Mouse (Mus musculus) midbrain, embryonic 10.5 days (tissue): ENCODE results near the gene Znhit3. TPM values are rescaled to one million over a fixed set of nuclear protein-coding genes. Genes with fewer than 3 reads are reported as not detected.

Experiments used
- DNase-seq: peaks from one replicate; pipeline ENCODE4 v3.0.0-alpha.2; 2017; ENCODE audit warnings: low spot score
- H3K27ac ChIP-seq: fragments of 300-500 bp; sonication (generic); replicated peaks from 2 replicates; pipeline ENCODE4 v1.5.1; 2016; ENCODE audit warnings: mild to moderate bottlenecking
- H3K27me3 ChIP-seq: fragments of 300-500 bp; sonication (generic); 2 replicates; pipeline ENCODE4 v1.6.1; 2016; ENCODE audit warnings: low read depth, mild to moderate bottlenecking; ENCODE audit not compliant: poor library complexity, severe bottlenecking
- H3K36me3 ChIP-seq: fragments of 300-500 bp; sonication (generic); 2 replicates; pipeline ENCODE4 v1.6.1; 2016; ENCODE audit warnings: mild to moderate bottlenecking, moderate library complexity
- H3K4me1 ChIP-seq: fragments of 300-500 bp; sonication (generic); 2 replicates; pipeline ENCODE4 v1.6.1; 2016
- H3K4me3 ChIP-seq: fragments of 300-500 bp; sonication (generic); 2 replicates; pipeline ENCODE4 v1.5.1; 2016; ENCODE audit warnings: mild to moderate bottlenecking, moderate library complexity
- H3K9me3 ChIP-seq: fragments of 300-500 bp; sonication (generic); replicated peaks from 2 replicates; pipeline ENCODE4 v1.6.1; 2016; ENCODE audit warnings: mild to moderate bottlenecking
- WGBS: fragments of 180-500 bp; shearing (Covaris S2); methylation state at CpG from one replicate; pipeline ENCODE4 v1.1.7; 2016; 5-methylcytosine and 5-hydroxymethylcytosine counted together
- polyA plus RNA-seq: library from polyadenylated mRNA; unstranded; fragments of >200 nt; fragmentation: Nextera tagmentation; extraction: Ambion mirVana; gene quantifications from 2 replicates; pipeline ENCODE4 v1.2.1, GENCODE M21; 2016

Znhit3 gene
- polyA plus RNA-seq, result 80.5 and 91.7 TPM in 2 replicates

DNA sequence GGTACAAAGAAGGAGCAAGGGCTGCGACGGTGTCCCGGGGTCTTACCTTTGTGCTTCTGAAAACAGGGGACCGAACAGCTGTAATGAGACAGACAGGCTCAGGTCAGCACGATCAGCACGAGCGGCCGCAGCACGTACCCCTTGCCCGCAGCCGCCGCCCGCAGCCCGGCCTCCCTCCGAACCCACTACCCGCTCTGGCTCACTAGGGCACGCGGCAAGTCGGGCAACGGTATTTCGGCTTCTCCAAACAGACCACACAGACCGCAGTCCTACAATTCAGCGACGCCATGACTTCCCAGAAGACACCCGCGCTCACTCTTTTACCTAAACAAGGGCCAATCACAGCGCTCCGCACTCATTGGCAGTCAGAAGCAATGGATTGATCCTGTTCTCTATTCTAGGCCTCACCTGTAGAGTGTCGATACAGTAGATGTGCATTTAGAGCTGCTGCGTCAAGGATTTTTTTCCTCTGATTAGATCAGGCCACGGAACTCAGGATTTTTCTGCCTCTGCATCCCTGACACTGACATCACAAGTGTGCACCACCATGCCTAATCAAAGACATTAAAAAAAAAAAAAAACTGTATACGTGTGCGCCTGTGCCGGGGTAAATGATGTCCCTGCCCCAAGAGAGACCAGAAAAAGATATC lies at the start of gene Znhit3:
TSS of gene Znhit3 (minus strand) at position 314 of the 650 bp plus-strand sequence.
- peaks cover 24% of the 10 kb centered on the region for H3K4me1 ChIP-seq
- no peaks in the 10 kb centered on the region for H3K27me3 ChIP-seq
- peak within 1 kb of the TSS; percentile 72 for H3K4me3 ChIP-seq
- WGBS, result 4% methylated on average over 34 of the region's 34 CpGs
- peaks cover 35% of the 10 kb centered on the region for H3K36me3 ChIP-seq
- no peaks in the 10 kb centered on the region for H3K9me3 ChIP-seq
- H3K27ac ChIP-seq, result peak within 1 kb of the TSS; percentile 86
- DNase-seq, result peak; percentile 80

DNA sequence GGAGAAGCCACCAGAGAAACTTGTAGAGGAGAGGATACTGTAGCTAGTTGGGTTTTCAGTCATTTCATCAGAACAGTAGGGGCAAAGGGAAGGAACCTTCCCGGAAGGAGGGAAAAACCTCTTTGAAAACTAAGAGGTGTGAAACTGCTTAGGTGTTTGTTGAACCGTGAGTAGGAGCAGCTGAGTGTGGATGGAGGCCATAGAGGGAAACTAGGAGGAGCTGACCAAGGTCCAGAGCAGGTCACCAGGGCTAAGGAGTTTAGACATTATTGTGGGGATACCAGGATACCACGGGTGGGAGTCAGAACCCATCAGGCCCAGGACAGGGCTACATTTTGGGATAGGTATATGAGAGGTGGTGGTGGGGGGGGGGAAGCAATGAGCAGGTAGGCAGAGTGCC lies 47.4 kb upstream of the Znhit3 start:
- Histone ChIP-seq H3K4me3 (no peak overlapping the region), H3K9me3 (no peaks in the 10 kb centered on the region), H3K36me3 (no peaks in the 10 kb centered on the region), H3K27me3 (peaks cover 20% of the 10 kb centered on the region), H3K4me1 (peaks cover 50% of the 10 kb centered on the region), H3K27ac (no peak overlapping the region)
- no peak for DNase-seq
- WGBS, result 87% methylated on average over 3 of the region's 3 CpGs

DNA sequence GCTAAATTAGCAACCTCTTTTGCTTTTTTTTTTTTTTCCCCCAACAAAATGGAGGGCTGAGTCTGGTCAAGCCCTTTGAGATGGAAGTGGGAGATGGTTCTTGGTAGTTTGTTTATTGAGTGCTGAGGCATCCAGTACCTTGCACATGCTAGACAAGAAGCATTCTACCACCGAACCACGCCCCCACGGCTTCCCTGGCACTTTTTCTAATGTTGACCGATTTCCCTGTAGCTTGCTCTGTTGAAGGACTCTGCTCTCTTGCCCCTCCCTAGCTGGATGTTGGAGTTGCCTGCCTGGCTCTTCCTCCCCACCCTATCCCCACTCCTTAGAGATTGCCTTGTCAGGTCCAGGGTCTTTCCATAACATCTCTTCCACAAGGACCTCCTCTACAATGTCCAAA lies 46.4 kb upstream of the Znhit3 start:
- WGBS, result 92% methylated on average over 4 of the region's 4 CpGs
- no peak for DNase-seq
- Histone ChIP-seq H3K27ac (no peak overlapping the region), H3K36me3 (no peaks in the 10 kb centered on the region), H3K4me3 (no peak overlapping the region), H3K9me3 (no peaks in the 10 kb centered on the region), H3K4me1 (peaks cover 50% of the 10 kb centered on the region), H3K27me3 (peaks cover 30% of the 10 kb centered on the region)

DNA sequence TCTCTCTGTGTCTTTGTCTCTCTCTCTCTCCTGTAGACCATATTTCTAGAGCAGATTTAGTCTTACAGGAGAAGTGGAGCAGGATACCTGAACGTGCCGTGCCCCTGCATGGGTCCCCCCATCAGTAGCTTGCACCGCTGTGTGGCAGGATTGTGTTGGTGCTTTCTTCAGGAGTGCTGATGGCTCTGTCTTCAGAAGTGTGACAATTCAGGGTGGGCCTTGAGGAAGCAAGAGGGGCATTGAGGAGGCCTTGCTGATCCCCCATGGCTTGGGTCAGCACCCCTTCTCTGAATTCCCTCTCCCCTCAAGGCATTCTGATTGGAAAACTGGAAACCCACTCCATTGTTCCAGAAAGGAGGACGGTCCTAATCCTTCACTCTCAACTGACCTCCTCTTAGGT lies 45.4 kb upstream of the Znhit3 start:
- no peaks in the 10 kb centered on the region for H3K36me3 ChIP-seq
- H3K27ac ChIP-seq, result no peak overlapping the region
- no peak for DNase-seq
- 81% methylated on average over 4 of the region's 4 CpGs for WGBS
- H3K4me1 ChIP-seq, result peaks cover 50% of the 10 kb centered on the region
- no peak overlapping the region for H3K4me3 ChIP-seq
- no peaks in the 10 kb centered on the region for H3K9me3 ChIP-seq
- peaks cover 40% of the 10 kb centered on the region for H3K27me3 ChIP-seq

DNA sequence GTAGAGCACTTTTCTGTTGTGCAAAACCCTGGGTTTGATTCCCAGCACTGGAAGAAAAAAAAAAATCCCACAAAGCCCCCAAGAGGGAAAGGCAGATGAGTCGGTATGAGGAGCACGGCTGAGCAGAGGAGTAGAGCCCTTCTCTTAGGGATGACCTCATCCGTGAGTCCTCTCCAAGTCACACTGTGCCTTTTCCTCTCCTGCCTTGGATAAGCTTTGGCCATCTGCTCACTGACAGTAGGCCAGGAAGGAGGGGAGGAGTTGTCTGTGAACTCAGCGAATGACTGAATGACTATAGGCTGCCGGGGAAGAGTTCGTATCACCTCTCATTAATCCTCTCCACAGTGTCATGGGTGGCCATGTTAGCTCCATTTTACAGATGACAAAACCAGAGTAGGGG lies 44.6 kb upstream of the Znhit3 start:
- Histone ChIP-seq H3K27ac (peak overlapping the region; percentile 79; the same call in 1 of the 2 replicates), H3K36me3 (no peaks in the 10 kb centered on the region), H3K4me3 (no peak overlapping the region), H3K27me3 (peaks cover 48% of the 10 kb centered on the region), H3K4me1 (peaks cover 50% of the 10 kb centered on the region), H3K9me3 (no peaks in the 10 kb centered on the region)
- no peak for DNase-seq
- WGBS, result 62% methylated on average over 6 of the region's 6 CpGs

DNA sequence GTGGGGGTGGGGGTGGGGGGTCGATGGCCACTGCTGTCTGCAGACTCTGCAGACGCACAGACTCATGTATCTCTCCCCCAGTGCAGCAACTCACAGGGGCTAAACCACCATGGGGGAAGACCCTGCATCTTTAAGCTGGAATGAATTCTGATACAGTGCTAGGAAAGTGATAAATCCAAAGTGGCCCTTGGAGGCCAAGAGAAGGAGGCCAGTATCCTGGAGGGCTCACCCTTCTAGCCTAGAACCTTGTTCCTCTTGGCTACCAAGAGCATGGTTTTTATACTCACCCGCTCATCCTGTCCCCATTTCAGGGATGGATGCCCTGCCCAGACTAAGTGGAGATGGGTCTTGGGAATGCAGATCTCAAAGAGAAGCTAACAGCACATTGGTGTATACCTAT lies 44.1 kb upstream of the Znhit3 start:
- Histone ChIP-seq H3K36me3 (no peaks in the 10 kb centered on the region), H3K27me3 (peaks cover 49% of the 10 kb centered on the region), H3K9me3 (no peaks in the 10 kb centered on the region), H3K4me1 (peaks cover 51% of the 10 kb centered on the region), H3K27ac (peak overlapping the region; percentile 79), H3K4me3 (peak overlapping the region; percentile 29)
- 27% methylated on average over 3 of the region's 3 CpGs for WGBS
- DNase-seq, result no peak

DNA sequence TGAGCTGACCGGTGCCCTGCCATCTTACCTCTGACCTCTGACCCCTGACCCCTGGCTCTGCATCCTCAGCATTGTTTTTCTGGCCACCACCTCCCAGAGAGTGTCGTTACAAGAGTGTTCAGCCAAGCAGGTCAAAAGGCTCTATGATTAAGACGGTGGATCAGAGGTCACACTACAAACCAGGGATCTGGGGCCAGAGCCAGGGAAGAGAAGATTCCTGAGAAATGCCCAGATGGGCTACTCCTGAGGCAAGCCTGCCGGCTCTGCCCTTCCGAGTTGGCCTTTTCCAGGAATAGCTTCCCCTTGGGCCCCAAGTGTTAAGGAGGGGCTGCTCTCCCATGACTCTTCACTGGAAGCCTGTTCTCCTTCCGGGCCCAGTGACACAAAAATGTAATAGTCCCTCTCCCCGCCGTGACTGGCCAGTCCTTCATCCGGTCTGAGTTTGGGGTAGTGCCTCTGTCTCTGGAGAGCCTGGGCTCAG lies 43.6 kb upstream of the Znhit3 start:
- DNase-seq, result peak; percentile 58
- peak overlapping the region; percentile 79 for H3K27ac ChIP-seq
- H3K4me3 ChIP-seq, result peak overlapping the region; percentile 29
- H3K4me1 ChIP-seq, result peaks cover 51% of the 10 kb centered on the region
- H3K9me3 ChIP-seq, result no peaks in the 10 kb centered on the region
- H3K27me3 ChIP-seq, result peaks cover 49% of the 10 kb centered on the region
- no peaks in the 10 kb centered on the region for H3K36me3 ChIP-seq
- 0% methylated on average over 9 of the region's 9 CpGs for WGBS

DNA sequence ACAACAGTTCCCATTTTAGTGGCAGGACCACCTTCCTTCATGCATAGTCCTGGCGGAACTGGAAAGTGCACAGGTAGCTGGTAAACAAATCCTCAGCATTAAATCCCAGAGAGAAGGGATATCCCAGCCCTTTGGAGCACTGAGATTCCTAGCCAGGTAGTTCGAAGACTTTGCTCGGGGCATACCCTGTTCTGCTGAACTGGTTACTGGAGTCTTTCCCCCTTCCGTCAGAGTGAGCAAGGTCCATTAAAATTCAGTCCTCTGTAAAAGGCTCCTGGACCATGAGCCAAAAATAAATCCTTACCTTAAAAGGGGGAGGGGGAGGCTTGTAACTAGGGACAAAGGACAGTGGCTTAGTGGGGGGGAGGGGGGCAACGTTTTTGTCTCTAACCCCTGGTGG lies 43.0 kb upstream of the Znhit3 start:
- no peaks in the 10 kb centered on the region for H3K36me3 ChIP-seq
- peak; percentile 16 for DNase-seq
- no peaks in the 10 kb centered on the region for H3K9me3 ChIP-seq
- WGBS, result 10% methylated on average over 5 of the region's 5 CpGs
- H3K4me1 ChIP-seq, result peaks cover 51% of the 10 kb centered on the region
- H3K27me3 ChIP-seq, result peaks cover 49% of the 10 kb centered on the region
- H3K4me3 ChIP-seq, result no peak overlapping the region
- peak overlapping the region; percentile 79 for H3K27ac ChIP-seq

DNA sequence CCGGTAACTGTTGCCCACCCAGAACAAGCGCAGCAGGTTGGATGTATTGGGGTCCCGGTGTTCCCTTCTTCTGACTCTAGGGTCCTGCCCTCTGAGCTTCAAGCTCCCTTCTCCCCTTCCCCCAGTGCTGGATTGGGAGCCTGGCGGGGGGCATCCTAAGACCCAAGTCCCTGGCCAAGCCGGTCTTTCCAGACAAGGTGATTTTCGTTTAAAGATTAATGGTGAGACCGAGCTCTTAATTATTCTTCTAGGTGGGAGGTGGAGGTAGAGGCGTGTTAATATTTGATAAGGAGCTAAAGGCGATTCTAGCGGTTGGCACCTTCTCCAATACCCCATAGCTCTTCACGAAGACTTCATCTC lies 42.1 kb upstream of the Znhit3 start:
- no peaks in the 10 kb centered on the region for H3K36me3 ChIP-seq
- WGBS, result 2% methylated on average over 11 of the region's 11 CpGs

DNA sequence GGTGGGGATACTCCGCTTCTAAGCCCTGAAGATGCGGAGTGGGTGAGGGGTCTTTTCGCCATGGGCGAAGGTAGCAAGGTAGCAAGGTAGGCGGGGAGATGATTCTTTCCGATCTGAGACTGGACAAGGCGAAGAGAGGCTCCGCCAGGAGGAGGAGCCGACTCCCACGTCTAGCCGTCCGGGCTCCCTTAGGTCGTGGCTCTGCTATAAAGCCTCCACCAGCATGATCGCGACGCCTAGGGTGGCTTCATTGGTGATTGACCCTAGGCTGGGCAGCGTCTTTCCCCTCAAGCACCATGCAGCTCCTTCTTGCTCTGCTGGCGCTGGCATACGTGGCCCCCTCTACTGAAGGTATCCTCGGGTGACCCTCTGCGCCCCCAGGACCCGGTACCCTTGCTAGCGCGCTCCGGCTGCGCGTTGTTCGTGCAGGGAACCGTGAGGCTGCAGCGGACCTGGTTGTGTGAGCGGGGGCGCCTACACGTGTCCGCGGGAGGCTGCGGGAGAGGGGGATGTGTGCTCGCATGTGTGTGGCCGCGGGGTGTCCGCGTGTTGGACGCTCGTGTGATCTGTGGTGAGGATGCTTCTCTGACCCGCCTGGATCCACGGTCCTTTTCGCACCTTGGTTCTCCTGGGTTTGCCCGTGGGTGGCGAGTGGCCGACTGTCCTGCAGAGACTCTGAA lies 41.6 kb upstream of the Znhit3 start, which contains the start of gene Car4:
TSS of gene Car4 (plus strand) at position 196 of the 680 bp plus-strand sequence.
- peak; percentile 51 for DNase-seq
- peak within 1 kb of the TSS; percentile 56 for H3K4me3 ChIP-seq
- no peaks in the 10 kb centered on the region for H3K36me3 ChIP-seq
- peak within 1 kb of the TSS; percentile 63; the same call in 1 of the 2 replicates for H3K27ac ChIP-seq
- under 1% methylated on average over 49 of the region's 49 CpGs for WGBS
- peaks cover 57% of the 10 kb centered on the region for H3K27me3 ChIP-seq
- peaks cover 52% of the 10 kb centered on the region for H3K4me1 ChIP-seq
- no peaks in the 10 kb centered on the region for H3K9me3 ChIP-seq

More for the DNA sequence above, 42.1 kb upstream of the Znhit3 start:
- peaks cover 51% of the 10 kb centered on the region for H3K4me1 ChIP-seq
- H3K4me3 ChIP-seq, result peak overlapping the region; percentile 56
- peak; percentile 27 for DNase-seq
- no peaks in the 10 kb centered on the region for H3K9me3 ChIP-seq
- H3K27ac ChIP-seq, result no peak overlapping the region; the same call in 1 of the 2 replicates
- H3K27me3 ChIP-seq, result peaks cover 53% of the 10 kb centered on the region

DNA sequence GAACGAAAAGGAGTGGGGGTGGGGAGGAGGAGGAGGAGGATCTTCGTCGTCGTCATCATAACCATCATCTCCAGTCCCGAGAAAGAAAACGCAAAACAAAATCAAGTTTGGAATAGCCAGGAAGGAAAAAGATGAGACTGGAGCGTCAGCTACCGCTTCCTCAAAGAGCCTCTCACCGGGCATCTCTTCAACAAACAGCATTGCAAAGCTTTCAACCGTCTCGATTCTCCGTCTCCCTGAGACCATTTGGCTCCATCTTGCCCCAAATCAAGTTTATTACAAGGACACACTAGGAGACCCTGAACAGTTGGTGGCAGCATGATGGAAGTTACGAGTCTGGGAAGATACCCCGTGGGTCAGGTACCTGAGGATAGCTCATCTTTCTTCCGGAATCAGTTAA lies 41.0 kb upstream of the Znhit3 start:
- Histone ChIP-seq H3K36me3 (no peaks in the 10 kb centered on the region), H3K27me3 (peaks cover 57% of the 10 kb centered on the region), H3K4me3 (peak overlapping the region; percentile 56), H3K9me3 (no peaks in the 10 kb centered on the region), H3K4me1 (peaks cover 56% of the 10 kb centered on the region), H3K27ac (no peak overlapping the region)
- DNase-seq, result no peak
- 7% methylated on average over 15 of the region's 15 CpGs for WGBS

DNA sequence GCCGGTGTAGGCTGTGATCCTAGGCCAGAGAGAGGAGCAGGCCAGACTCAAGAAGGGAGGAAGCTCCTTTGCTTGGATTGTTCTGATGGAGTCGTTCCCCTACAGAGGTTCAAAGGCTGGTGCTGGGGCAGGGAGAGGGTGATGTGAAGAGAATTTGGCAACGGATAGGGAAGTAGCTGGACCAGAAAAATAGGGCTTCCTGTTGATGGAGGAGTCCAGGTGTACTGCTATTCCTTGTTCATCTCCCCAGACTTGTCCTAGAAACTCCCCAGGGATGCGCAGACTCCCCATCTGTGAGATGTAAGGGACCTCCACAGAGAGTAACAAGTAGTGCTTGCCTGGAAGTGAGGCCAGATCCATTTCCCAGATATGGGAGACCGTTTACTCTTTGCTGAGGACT lies 40.2 kb upstream of the Znhit3 start:
- no peak for DNase-seq
- Histone ChIP-seq H3K4me3 (no peak overlapping the region), H3K4me1 (peaks cover 56% of the 10 kb centered on the region), H3K27me3 (peaks cover 57% of the 10 kb centered on the region), H3K9me3 (no peaks in the 10 kb centered on the region), H3K27ac (no peak overlapping the region), H3K36me3 (no peaks in the 10 kb centered on the region)
- 28% methylated on average over 5 of the region's 5 CpGs for WGBS

DNA sequence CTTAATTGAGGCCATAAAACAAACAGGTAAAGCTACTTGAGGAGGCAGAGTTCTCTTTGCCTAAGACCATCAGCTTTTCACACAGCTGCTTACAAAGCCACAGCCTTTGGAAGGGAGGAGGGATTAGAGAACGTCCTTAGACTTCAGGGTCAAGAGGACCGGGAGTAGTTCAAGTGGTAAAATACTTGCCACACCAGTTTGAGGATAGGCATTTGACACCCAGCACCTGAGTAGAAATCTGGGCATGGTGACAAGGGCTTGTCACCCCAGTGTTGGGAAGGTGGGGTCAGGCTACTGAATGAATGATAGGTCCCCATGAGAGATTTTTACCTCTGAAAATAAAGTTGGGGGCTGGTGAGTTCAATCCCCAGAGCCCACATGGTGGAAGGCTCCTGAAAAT lies 36.4 kb upstream of the Znhit3 start:
- H3K27me3 ChIP-seq, result peaks cover 27% of the 10 kb centered on the region
- no peaks in the 10 kb centered on the region for H3K9me3 ChIP-seq
- peaks cover 33% of the 10 kb centered on the region for H3K4me1 ChIP-seq
- H3K4me3 ChIP-seq, result no peak overlapping the region
- no peak overlapping the region for H3K27ac ChIP-seq
- H3K36me3 ChIP-seq, result no peaks in the 10 kb centered on the region
- DNase-seq, result no peak
- 27% methylated on average over 2 of the region's 2 CpGs for WGBS
